Mouse (Mus musculus) hindbrain, embryonic 13.5 days (tissue): ENCODE measurements at regions not wholly inside any gene's neighbourhood (a gene's known extent, or its start where the extent isn't known, plus 50 kb on each side); places are given as distances from the start of the nearest gene placed in this dataset.

Experiments used
- ATAC-seq: fragments of 200-750 bp; cut with Nextera tagmentation; 2 replicates; pipeline ENCODE4 v1.8.0; 2017; ENCODE audit warnings: moderate TSS enrichment; ENCODE audit not compliant: low FRiP score
- H3K27ac ChIP-seq: fragments of 300-500 bp; sonication (generic); 2 replicates; pipeline ENCODE4 v1.5.1; 2015; ENCODE audit warnings: inconsistent platforms, mild to moderate bottlenecking, moderate library complexity
- H3K27me3 ChIP-seq: fragments of 300-500 bp; sonication (generic); 2 replicates; pipeline ENCODE4 v1.6.1; 2015; ENCODE audit warnings: mild to moderate bottlenecking, inconsistent platforms
- H3K36me3 ChIP-seq: fragments of 300-500 bp; sonication (generic); 2 replicates; pipeline ENCODE4 v1.6.1; 2015; ENCODE audit warnings: mild to moderate bottlenecking, inconsistent platforms
- H3K4me1 ChIP-seq: fragments of 300-500 bp; sonication (generic); replicated peaks from 2 replicates; pipeline ENCODE4 v1.6.1; 2015; ENCODE audit warnings: inconsistent platforms
- H3K4me2 ChIP-seq: fragments of 300-500 bp; sonication (generic); 2 replicates; pipeline ENCODE4 v1.6.1; 2015; ENCODE audit warnings: inconsistent platforms, mild to moderate bottlenecking, moderate library complexity
- H3K4me3 ChIP-seq: fragments of 300-500 bp; sonication (generic); 2 replicates; pipeline ENCODE4 v1.5.1; 2015; ENCODE audit warnings: mild to moderate bottlenecking, inconsistent platforms
- H3K9ac ChIP-seq: fragments of 300-500 bp; sonication (generic); 2 replicates; pipeline ENCODE4 v1.6.1; 2015; ENCODE audit warnings: mild to moderate bottlenecking, inconsistent platforms
- H3K9me3 ChIP-seq: fragments of 300-500 bp; sonication (generic); 2 replicates; pipeline ENCODE4 v1.6.1; 2016; ENCODE audit warnings: inconsistent platforms
- WGBS: fragments of 180-500 bp; shearing (Covaris S2); methylation state at CpG from one replicate; pipeline ENCODE4 v1.1.7; 2015; 5-methylcytosine and 5-hydroxymethylcytosine counted together

DNA sequence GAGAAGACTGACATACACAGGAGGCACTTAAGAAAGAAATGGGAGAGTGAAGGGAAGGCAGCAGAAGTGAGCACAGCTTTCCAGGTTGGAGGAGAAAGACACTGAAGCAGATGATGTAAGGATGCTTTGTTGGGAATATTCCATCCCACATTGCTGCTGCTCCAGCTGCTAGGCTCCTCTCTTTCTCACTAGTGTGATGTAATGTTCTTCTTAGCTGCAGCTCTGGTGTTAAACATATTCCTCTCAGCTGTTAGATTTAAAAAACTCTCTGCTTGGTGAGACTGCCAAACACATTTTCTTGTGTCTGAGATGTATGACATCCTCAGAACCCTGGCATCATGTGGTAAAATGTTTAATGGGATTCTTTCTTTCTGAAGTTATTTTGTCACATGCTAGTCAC is 120.1 kb downstream of the Cmpk2 start:
- no peak overlapping the region for H3K4me3 ChIP-seq
- H3K9me3 ChIP-seq = no peaks in the 10 kb centered on the region
- H3K4me1 ChIP-seq = no peaks in the 10 kb centered on the region
- H3K36me3 ChIP-seq = no peaks in the 10 kb centered on the region
- no peaks in the 10 kb centered on the region for H3K27me3 ChIP-seq
- no peak overlapping the region for H3K4me2 ChIP-seq
- ATAC-seq = no peak
- 0 out of 2 replicates have a peak overlapping the region, but pooled peaks have one; percentile 25 for H3K27ac ChIP-seq
- no peak overlapping the region for H3K9ac ChIP-seq

DNA sequence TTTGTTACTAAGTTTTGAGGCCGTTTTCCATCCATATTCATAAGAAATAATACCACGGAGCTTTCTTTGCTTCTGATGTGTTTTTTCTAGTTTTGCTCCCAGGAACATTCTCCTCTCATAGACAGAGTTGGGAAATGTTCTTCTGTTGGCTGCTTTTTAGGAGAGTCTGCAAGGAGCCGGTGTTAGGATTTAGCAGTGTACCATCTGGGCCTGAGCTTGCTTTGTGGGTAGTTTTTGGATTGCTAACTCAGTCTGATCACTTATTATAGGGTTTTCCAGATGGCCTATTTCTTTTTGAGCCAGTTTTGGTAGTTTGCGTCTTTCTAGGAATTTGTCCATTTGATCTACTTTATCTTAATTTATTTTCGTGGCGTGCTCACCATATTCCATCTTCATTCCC is 108.4 kb downstream of the Cmpk2 start:
- H3K4me3 ChIP-seq = no peak overlapping the region
- H3K9ac ChIP-seq = no peak overlapping the region
- no peaks in the 10 kb centered on the region for H3K4me1 ChIP-seq
- no peak overlapping the region for H3K4me2 ChIP-seq
- H3K27me3 ChIP-seq = no peaks in the 10 kb centered on the region
- H3K36me3 ChIP-seq = no peaks in the 10 kb centered on the region
- H3K9me3 ChIP-seq = 0 out of 2 replicates have a peak, but pooled peaks cover 3% of the 10 kb centered on the region
- no peak for ATAC-seq
- no peak overlapping the region for H3K27ac ChIP-seq
- 94% methylated on average over 6 of the region's 6 CpGs for WGBS

DNA sequence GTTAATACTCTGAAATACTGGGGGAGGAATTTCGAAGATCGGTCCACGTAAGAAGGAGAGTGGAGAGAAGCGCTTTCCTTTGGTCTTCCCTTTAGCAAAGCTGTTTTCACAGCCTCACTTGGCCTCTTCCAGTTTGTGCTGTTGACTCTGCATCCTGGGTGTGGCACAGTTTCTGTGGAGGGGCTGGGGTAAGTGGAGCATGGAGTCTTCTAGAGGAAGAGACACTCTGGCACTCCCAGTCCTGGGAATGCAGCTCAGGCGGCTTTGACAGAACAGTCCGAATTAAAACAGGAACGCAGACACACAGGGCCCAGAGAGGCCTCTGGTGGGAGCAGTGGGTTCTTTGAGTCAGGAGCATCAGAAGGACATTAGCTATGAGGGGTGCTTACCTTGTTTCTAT is 102.6 kb downstream of the Cmpk2 start:
- Histone ChIP-seq H3K4me2 (no peak overlapping the region), H3K36me3 (no peaks in the 10 kb centered on the region), H3K4me3 (no peak overlapping the region), H3K27me3 (no peaks in the 10 kb centered on the region), H3K9ac (no peak overlapping the region), H3K4me1 (no peaks in the 10 kb centered on the region), H3K9me3 (no peaks in the 10 kb centered on the region), H3K27ac (no peak overlapping the region)
- WGBS = 92% methylated on average over 7 of the region's 7 CpGs
- ATAC-seq = no peak

DNA sequence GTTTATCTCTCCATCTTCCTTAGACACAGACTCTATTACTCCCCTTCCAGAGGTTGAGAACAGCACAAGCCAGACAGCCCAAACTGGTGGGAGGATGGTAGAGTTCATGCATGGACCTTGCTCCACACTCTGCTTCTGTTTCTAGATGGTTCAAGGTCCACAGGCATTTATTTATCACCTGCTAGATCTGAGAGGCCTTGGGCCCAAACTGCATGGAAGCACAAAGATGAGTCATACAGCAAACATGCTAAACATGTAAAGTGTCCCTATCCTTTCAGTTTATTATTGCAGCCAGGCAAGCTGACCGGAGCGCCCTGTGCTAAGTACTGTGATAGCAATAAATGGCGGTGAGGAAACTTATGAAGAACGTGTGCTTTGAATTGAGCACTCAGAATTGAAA is 98.4 kb downstream of the Cmpk2 start:
- Histone ChIP-seq H3K4me2 (no peak overlapping the region), H3K4me3 (no peak overlapping the region), H3K9ac (no peak overlapping the region), H3K4me1 (no peaks in the 10 kb centered on the region), H3K27me3 (no peaks in the 10 kb centered on the region), H3K9me3 (no peaks in the 10 kb centered on the region), H3K36me3 (no peaks in the 10 kb centered on the region), H3K27ac (no peak overlapping the region)
- no peak for ATAC-seq
- 92% methylated on average over 4 of the region's 4 CpGs for WGBS

DNA sequence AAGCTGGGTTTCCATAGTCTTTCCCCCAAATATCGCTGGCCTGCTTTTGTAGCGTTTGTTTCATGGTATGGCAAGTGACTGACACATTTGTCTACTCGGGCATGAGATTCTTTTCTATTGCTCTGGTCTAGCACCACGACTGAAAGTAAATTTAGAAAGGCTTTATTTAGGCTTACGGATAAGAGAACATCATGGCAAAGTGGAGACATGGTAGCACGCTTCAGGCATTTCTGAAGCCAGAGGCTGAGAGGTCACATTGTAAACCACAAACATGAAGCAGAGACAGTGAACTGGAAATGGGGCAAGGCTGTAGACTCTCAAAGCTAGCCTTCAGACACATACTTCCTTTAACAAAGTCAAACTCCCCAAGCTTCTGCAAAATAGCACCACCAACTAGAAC is 93.9 kb downstream of the Cmpk2 start:
- no peaks in the 10 kb centered on the region for H3K36me3 ChIP-seq
- no peak overlapping the region for H3K27ac ChIP-seq
- no peaks in the 10 kb centered on the region for H3K27me3 ChIP-seq
- no peaks in the 10 kb centered on the region for H3K9me3 ChIP-seq
- WGBS = 83% methylated on average over 6 of the region's 6 CpGs
- no peak overlapping the region for H3K4me2 ChIP-seq
- no peak for ATAC-seq
- no peak overlapping the region for H3K4me3 ChIP-seq
- peaks cover 3% of the 10 kb centered on the region for H3K4me1 ChIP-seq
- H3K9ac ChIP-seq = no peak overlapping the region

DNA sequence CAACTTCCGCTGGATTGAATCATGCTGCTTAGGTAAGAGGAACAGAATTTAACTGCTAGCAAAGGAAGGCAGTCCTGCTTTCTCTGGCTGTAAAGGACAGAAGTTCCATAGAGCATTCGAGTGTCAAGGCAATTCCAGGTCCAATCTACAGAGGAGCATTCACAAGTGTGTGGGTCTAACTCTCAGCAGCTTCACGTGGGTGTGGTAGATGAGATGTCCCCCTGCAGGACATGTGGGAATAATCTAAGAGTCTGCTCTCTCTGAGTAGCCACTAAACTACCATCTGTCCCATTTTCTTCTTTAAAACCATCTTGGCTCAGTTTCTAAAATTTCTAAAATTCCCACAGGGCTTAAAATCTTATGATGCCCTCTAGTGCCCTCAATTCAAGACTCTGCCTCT is 90.6 kb downstream of the Cmpk2 start:
- ATAC-seq = no peak
- Histone ChIP-seq H3K4me1 (peaks cover 21% of the 10 kb centered on the region), H3K4me2 (no peak overlapping the region), H3K36me3 (no peaks in the 10 kb centered on the region), H3K9me3 (no peaks in the 10 kb centered on the region), H3K27me3 (no peaks in the 10 kb centered on the region), H3K4me3 (no peak overlapping the region), H3K27ac (no peak overlapping the region), H3K9ac (no peak overlapping the region)
- 85% methylated on average over 3 of the region's 3 CpGs for WGBS

DNA sequence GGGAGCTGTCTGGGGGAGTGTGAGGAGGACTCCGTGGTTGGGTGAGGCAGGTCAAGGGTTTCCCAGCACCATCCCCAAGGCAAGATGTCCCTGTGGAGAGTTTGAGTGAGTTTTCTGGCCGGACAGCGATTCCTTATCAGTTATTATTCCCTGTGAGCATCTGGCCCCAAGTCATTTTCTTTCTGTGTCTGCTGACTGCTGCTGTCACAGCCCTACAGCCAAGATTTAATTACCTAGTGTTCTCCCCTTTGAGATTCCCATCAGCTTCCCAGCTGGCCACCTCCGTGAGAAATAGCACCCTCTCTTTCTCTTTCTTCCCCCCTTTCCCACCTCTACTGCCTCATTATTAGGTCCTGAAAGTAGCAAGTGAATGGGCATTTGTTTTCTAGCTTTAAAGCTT is 88.4 kb downstream of the Cmpk2 start:
- Histone ChIP-seq H3K9ac (peak overlapping the region; percentile 19; the same call in 1 of the 2 replicates), H3K36me3 (no peaks in the 10 kb centered on the region), H3K27ac (peak overlapping the region; percentile 74), H3K27me3 (no peaks in the 10 kb centered on the region), H3K4me3 (no peak overlapping the region), H3K9me3 (no peaks in the 10 kb centered on the region), H3K4me1 (peaks cover 21% of the 10 kb centered on the region), H3K4me2 (0 out of 2 replicates have a peak overlapping the region, but pooled peaks have one; percentile 8)
- WGBS = 9% methylated on average over 4 of the region's 4 CpGs
- ATAC-seq = no peak

DNA sequence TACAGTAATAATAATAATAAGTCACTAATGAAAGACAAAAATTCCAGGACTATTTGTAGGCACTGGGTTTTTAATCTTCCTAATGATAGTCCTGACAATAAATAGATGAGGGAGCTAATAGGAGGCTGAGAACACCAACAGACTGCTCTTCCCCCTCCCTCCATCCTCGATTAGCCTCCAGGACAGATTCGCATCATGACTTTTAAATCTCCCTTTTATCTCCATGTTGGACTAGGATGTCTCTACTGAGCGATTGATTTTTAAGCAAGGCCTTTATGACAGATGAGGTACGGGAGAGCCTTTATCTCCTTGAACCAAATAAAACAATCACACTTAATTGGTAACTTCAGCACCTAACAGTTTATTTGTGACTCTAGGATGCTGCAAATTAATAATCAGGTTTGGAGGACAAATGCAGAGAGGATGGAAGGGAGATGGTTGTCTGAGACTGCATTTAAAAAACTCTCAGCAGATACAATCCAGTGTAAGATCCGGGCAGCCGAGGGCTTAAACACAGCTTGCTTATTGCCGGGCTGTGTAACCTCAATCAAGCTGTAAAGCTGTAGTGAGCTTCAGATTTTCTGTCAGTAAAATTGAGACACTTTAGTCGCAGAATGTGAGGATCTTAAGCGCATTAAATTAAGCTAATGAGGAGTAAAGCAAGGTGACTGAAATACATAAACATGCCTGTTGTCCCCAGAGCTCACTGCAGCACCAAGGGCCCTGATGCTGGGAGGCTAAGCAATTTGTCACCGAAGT is 82.3 kb downstream of the Cmpk2 start:
- Histone ChIP-seq H3K9ac (0 out of 2 replicates have a peak overlapping the region, but pooled peaks have one; percentile 40), H3K4me1 (peaks cover 28% of the 10 kb centered on the region), H3K9me3 (no peaks in the 10 kb centered on the region), H3K4me3 (no peak overlapping the region), H3K27me3 (no peaks in the 10 kb centered on the region), H3K27ac (peak overlapping the region; percentile 78), H3K36me3 (no peaks in the 10 kb centered on the region), H3K4me2 (no peak overlapping the region)
- 46% methylated on average over 10 of the region's 10 CpGs for WGBS
- no peak for ATAC-seq

DNA sequence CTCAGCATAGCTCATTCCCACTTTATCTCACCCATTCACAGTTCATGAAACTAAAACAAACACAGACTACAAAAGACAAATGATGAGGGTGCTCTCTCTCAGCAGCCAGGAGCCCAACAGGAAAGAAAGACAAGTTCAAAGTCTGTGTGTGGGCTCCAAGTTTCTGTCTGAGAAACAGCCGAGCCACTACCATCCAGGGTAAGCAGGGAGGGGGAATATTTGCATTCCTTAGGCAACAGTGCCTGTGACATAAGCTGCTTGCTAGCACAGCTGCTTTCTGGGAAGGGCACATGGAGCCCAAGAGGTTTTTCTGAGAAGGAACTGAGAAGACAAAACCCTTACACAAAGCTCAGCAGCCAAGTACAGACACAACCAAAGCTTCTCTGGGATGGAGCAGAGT is 78.5 kb downstream of the Cmpk2 start:
- ATAC-seq = no peak
- Histone ChIP-seq H3K27ac (no peak overlapping the region), H3K36me3 (no peaks in the 10 kb centered on the region), H3K27me3 (no peaks in the 10 kb centered on the region), H3K4me2 (no peak overlapping the region), H3K4me1 (peaks cover 24% of the 10 kb centered on the region), H3K9me3 (no peaks in the 10 kb centered on the region), H3K9ac (no peak overlapping the region), H3K4me3 (no peak overlapping the region)
- WGBS = 21% methylated on average over 1 of the region's 1 CpGs

DNA sequence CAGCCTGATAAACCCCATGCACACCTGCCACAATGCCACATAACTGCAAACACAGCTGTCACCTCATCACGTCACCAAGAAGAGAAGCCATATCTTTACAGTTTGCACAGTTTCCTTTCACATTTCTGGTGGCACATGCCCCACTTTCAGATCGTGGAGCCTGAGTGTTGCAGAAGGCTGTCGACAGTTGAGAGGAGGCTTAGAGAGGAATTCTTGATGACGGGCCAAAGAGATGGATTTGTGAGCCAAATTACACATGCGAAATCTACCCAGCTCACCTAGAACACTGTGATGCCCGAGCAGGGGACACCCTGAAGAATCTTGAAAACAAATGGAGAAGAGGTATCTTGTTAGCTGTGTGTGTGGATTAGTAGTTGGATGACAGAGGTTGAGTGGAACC is 77.4 kb downstream of the Cmpk2 start:
- no peaks in the 10 kb centered on the region for H3K9me3 ChIP-seq
- H3K27ac ChIP-seq = no peak overlapping the region
- no peak overlapping the region for H3K4me3 ChIP-seq
- no peak overlapping the region for H3K4me2 ChIP-seq
- H3K4me1 ChIP-seq = peaks cover 14% of the 10 kb centered on the region
- 87% methylated on average over 6 of the region's 6 CpGs for WGBS
- no peak for ATAC-seq
- H3K36me3 ChIP-seq = no peaks in the 10 kb centered on the region
- no peak overlapping the region for H3K9ac ChIP-seq
- H3K27me3 ChIP-seq = no peaks in the 10 kb centered on the region

DNA sequence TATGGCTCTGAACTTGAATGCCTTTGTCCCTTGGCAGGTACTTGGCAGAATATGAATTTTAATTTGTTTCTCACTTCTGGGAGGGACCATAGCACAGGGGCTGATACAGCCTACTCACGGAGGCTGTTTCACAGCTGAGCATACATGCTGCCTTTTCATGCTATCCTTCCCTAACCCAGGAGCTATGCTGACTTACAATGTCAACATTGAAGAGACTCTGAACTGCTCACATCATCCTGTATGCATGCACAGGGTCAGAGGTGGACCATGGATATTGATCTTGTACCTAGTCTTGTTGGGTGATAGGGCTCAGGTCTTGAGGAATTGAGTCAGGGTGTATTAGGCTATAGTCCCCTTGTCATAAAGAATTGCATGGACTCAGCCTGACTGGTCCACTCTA is 74.5 kb downstream of the Cmpk2 start:
- WGBS = 67% methylated on average over 1 of the region's 1 CpGs
- Histone ChIP-seq H3K9me3 (no peaks in the 10 kb centered on the region), H3K4me3 (no peak overlapping the region)

DNA sequence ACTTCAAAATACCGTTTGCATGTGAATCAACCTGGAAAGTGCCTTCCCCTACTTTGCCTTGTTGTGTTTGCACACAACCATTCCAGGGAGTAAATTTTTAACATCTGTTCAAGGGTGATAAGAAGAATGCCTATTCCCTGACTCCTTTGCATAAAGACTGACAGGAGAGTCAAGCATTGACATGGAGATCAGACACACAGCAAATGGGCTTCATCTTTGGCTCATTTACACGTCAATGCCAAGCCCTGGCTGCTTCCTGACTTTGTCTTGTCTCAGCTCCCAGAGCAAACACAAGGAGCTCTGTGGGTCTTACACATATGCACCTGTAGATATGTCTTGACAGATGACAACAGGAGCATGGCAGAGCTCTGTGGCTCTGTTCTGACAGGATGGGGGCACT is 73.4 kb downstream of the Cmpk2 start:
- WGBS = 22% methylated on average over 2 of the region's 2 CpGs
- ATAC-seq = no peak

More for the DNA sequence above, 74.5 kb downstream of the Cmpk2 start:
- ATAC-seq = no peak
- H3K36me3 ChIP-seq = no peaks in the 10 kb centered on the region
- no peaks in the 10 kb centered on the region for H3K27me3 ChIP-seq
- no peak overlapping the region for H3K27ac ChIP-seq
- no peak overlapping the region for H3K4me2 ChIP-seq
- no peaks in the 10 kb centered on the region for H3K4me1 ChIP-seq
- H3K9ac ChIP-seq = no peak overlapping the region

DNA sequence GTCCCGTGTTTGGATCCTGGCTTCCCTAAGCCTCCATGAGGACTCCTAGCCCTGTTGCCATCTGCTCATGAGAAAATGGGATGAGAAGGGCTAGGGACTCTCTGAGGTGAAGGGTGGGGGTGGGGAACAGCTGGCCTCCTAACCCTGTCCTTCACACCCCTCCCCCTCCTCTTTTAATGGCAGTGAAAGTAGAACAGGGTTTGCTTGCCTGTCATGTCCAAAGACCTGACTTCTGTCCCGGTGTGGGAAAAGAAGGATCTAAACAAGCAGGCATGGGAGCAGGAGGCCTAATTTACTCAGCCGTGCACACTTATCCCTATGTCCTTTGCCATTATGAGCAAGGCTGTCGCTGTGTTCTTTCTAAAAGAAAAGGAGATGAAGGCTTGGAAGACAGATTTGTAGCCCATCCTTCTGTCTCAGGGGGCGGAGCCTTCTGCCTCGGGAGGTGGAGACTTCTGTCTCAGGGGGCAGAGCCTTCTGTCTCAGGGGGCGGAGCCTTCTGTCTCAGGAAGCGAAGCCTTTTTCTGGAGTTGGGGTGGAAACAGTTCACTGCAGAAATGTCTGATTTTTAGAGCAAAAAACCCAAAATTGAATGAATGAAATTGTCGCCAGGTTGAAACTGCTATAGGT is 66.4 kb downstream of the Cmpk2 start:
- H3K27ac ChIP-seq = peak overlapping the region; percentile 94
- H3K36me3 ChIP-seq = no peaks in the 10 kb centered on the region
- H3K27me3 ChIP-seq = no peaks in the 10 kb centered on the region
- H3K9me3 ChIP-seq = no peaks in the 10 kb centered on the region
- ATAC-seq = no peak
- H3K4me2 ChIP-seq = no peak overlapping the region
- no peak overlapping the region for H3K9ac ChIP-seq
- H3K4me3 ChIP-seq = no peak overlapping the region
- H3K4me1 ChIP-seq = peaks cover 28% of the 10 kb centered on the region
- WGBS = 48% methylated on average over 9 of the region's 9 CpGs

More for the DNA sequence above, 73.4 kb downstream of the Cmpk2 start:
- no peak overlapping the region for H3K4me2 ChIP-seq
- H3K4me3 ChIP-seq = no peak overlapping the region
- no peaks in the 10 kb centered on the region for H3K9me3 ChIP-seq
- no peak overlapping the region for H3K9ac ChIP-seq
- no peaks in the 10 kb centered on the region for H3K4me1 ChIP-seq
- no peaks in the 10 kb centered on the region for H3K36me3 ChIP-seq
- H3K27me3 ChIP-seq = no peaks in the 10 kb centered on the region
- H3K27ac ChIP-seq = no peak overlapping the region
